Mouse (Mus musculus) C2C12 (cell line): ENCODE data around the gene Mecom.

Source experiments
- CTCF ChIP-seq: IDR thresholded peaks from one replicate; pipeline ENCODE4 v1.5.1; 2011; ENCODE audit not compliant: control insufficient read depth, insufficient read depth, insufficient read length
- USF1 ChIP-seq: IDR thresholded peaks from one replicate; pipeline ENCODE4 v1.6.1; 2011; ENCODE audit warnings: low read depth, mild to moderate bottlenecking, control low read depth, moderate library complexity

GRCm38 (mm10) chr3:30164834-30165233 is 383.0 kb downstream of the Mecom start:
- no peak for TF ChIP-seq CTCF
- TF ChIP-seq USF1 = no peak
